Mouse (Mus musculus): Measurements from ENCODE around the gene Jpt1.
"Not testable (repeated sequence)": the region's sequence is repeated elsewhere in the genome, so short reads cannot be mapped to it uniquely, and the experiment has no call there.

The Jpt1 gene

GRCm38 (mm10) chr11:115473626-115474275 is 40.4 kb downstream of the Jpt1 start:
- peak; percentile 93 to 97 for DNase-seq

- no peak for DNase-seq
These were observed 42.0 kb downstream of the Jpt1 start for GRCm38 (mm10) chr11:115472183-115472582.

- DNase-seq: no peak
These were observed 47.0 kb downstream of the Jpt1 start for GRCm38 (mm10) chr11:115467217-115467618.

GRCm38 (mm10) chr11:115464851-115465250 is 49.3 kb downstream of the Jpt1 start:
- peak; percentile 61 to 65 for DNase-seq

- DNase-seq: peak; percentile 67 to 79
These were observed 50.8 kb downstream of the Jpt1 start for GRCm38 (mm10) chr11:115463397-115463796.

- DNase-seq: peak; percentile 83 to 89
These were observed 51.8 kb downstream of the Jpt1 start, which contains the start of gene Slc16a5 for GRCm38 (mm10) chr11:115462243-115462891. Slc16a5 (plus strand) TSS chr11:115462474.

GRCm38 (mm10) chr11:115461846-115462242 is 52.3 kb downstream of the Jpt1 start:
- DNase-seq: peak; percentile 65 to 80

GRCm38 (mm10) chr11:115460976-115461375 is 53.2 kb downstream of the Jpt1 start:
- peak in 1 of 2 experiments; percentile 57 for DNase-seq

GRCm38 (mm10) chr11:115457405-115457804 is 56.8 kb downstream of the Jpt1 start:
- peak in 1 of 2 experiments; percentile 30 for DNase-seq

- no peak for DNase-seq
These were observed 58.0 kb downstream of the Jpt1 start for GRCm38 (mm10) chr11:115456182-115456581.

GRCm38 (mm10) chr11:115455619-115456018 is 58.6 kb downstream of the Jpt1 start:
- no peak for DNase-seq

GRCm38 (mm10) chr11:115454822-115455221 is 59.4 kb downstream of the Jpt1 start:
- not testable (repeated sequence) for DNase-seq

- peak; percentile 53 to 59 for DNase-seq
These were observed 60.9 kb downstream of the Jpt1 start for GRCm38 (mm10) chr11:115453306-115453705.

- DNase-seq: peak; percentile 52 to 53
These were observed 61.8 kb downstream of the Jpt1 start for GRCm38 (mm10) chr11:115452281-115452860.

GRCm38 (mm10) chr11:115451781-115452241 is 62.4 kb downstream of the Jpt1 start:
- DNase-seq: peak; percentile 76 to 88

- DNase-seq: no peak
These were observed 64.0 kb downstream of the Jpt1 start for GRCm38 (mm10) chr11:115450176-115450575.

GRCm38 (mm10) chr11:115448998-115449397 is 65.2 kb downstream of the Jpt1 start:
- no peak for DNase-seq

- no peak for DNase-seq
These were observed 66.1 kb downstream of the Jpt1 start for GRCm38 (mm10) chr11:115448075-115448474.
